Mouse (Mus musculus): Measurements from ENCODE around the gene Csnk1g2.
"Not testable (repeated sequence)": the region's sequence is repeated elsewhere in the genome, so short reads cannot be mapped to it uniquely, and the experiment has no call there.

Csnk1g2 gene

GRCm38 (mm10) chr10:80623457-80624191 lies 986 bp downstream of the Csnk1g2 start:
- DNase-seq (ENCODE audit: low read depth, low spot score) = no peak

GRCm38 (mm10) chr10:80625764-80626163 lies 3.1 kb downstream of the Csnk1g2 start:
- no peak for DNase-seq (ENCODE audit: low read depth, low spot score)

- no peak for DNase-seq (ENCODE audit: low read depth, low spot score)
These were observed 5.0 kb downstream of the Csnk1g2 start for GRCm38 (mm10) chr10:80627685-80628084.

GRCm38 (mm10) chr10:80628925-80629324 lies 6.3 kb downstream of the Csnk1g2 start:
- DNase-seq (ENCODE audit: low read depth, low spot score) = no peak

GRCm38 (mm10) chr10:80635345-80635744 lies 12.7 kb downstream of the Csnk1g2 start:
- DNase-seq (ENCODE audit: low read depth, low spot score) = no peak

- no peak for DNase-seq (ENCODE audit: low read depth, low spot score)
These were observed 24.3 kb downstream of the Csnk1g2 start for GRCm38 (mm10) chr10:80646936-80647335.

- not testable (repeated sequence) for DNase-seq (ENCODE audit: low read depth, low spot score)
These were observed 27.3 kb downstream of the Csnk1g2 start for GRCm38 (mm10) chr10:80649910-80650309.

- no peak for DNase-seq (ENCODE audit: low read depth, low spot score)
These were observed 27.8 kb downstream of the Csnk1g2 start for GRCm38 (mm10) chr10:80650392-80650791.

GRCm38 (mm10) chr10:80653156-80653720 lies 30.6 kb downstream of the Csnk1g2 start:
- no peak for DNase-seq (ENCODE audit: low read depth, low spot score)

- no peak for DNase-seq (ENCODE audit: low read depth, low spot score)
These were observed 32.2 kb downstream of the Csnk1g2 start for GRCm38 (mm10) chr10:80654866-80655265.

- no peak for DNase-seq (ENCODE audit: low read depth, low spot score)
These were observed 32.9 kb downstream of the Csnk1g2 start for GRCm38 (mm10) chr10:80655406-80656129.

- DNase-seq (ENCODE audit: low read depth, low spot score) = peak; percentile 94
These were observed 33.7 kb downstream of the Csnk1g2 start for GRCm38 (mm10) chr10:80656130-80656862.

GRCm38 (mm10) chr10:80656863-80657623 lies 34.4 kb downstream of the Csnk1g2 start, which contains the start of gene Btbd2:
Gene Btbd2, minus strand, starts transcription at chr10:80657071.
- no peak for DNase-seq (ENCODE audit: low read depth, low spot score)

- no peak for DNase-seq (ENCODE audit: low read depth, low spot score)
These were observed 35.7 kb downstream of the Csnk1g2 start for GRCm38 (mm10) chr10:80658194-80658840.

- DNase-seq (ENCODE audit: low read depth, low spot score) = no peak
These were observed 36.2 kb downstream of the Csnk1g2 start for GRCm38 (mm10) chr10:80658841-80659202.

GRCm38 (mm10) chr10:80659213-80659612 lies 36.6 kb downstream of the Csnk1g2 start:
- no peak for DNase-seq (ENCODE audit: low read depth, low spot score)

- peak; percentile 65 for DNase-seq (ENCODE audit: low read depth, low spot score)
These were observed 38.5 kb downstream of the Csnk1g2 start for GRCm38 (mm10) chr10:80661149-80661548.

- DNase-seq (ENCODE audit: low read depth, low spot score) = no peak
These were observed 41.0 kb downstream of the Csnk1g2 start for GRCm38 (mm10) chr10:80663485-80664196.

- DNase-seq (ENCODE audit: low read depth, low spot score) = no peak
These were observed 41.8 kb downstream of the Csnk1g2 start for GRCm38 (mm10) chr10:80664197-80665015.
